Mouse (Mus musculus): ENCODE measurements around the gene Pus7l. TPM values are rescaled to one million over a fixed set of nuclear protein-coding genes. Genes with fewer than 3 reads are reported as not detected.

The Pus7l gene
- total and polyA plus RNA-seq, 2 experiments from 2014 or later: 2.7 to 8.0 TPM

DNA sequence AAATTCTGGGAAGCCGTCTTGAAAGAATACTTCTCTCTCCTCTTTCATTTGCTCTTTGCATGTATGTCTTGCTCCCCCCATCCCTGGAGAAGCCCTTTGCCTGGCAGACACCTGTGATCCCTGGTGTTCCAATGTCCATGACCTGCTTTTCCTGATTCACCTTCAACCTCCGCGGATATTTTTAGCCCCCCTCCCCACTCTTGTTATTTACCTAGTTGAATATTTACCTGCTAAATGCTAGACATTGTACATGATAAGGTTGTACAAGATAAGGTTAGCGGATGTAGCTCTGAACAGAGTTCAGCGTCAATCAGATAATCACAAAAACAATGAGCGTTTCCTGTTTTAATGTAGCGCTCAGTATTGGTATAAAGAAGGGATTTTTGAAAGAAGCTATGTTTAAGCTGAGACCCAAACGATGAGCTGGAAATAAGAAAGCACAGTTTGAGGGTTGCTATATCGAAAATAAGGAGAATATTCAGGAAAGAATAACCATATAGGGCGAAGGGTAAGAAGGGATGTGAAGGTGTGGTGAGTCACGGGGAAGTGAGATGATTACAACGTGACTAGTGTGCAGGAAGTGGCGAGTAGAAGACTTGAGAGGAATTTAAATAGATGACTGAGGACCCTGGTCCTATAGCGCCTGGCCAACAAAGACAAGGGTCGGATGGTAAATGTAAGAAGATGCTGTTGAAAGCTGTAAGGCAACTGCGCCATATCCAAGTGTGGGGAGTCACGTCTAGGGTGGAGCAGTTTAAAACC, 15.7 kb upstream of the Pus7l start:
- DNase-seq (ENCODE audit: low spot score): no peak
- WGBS: 58% methylated on average over 17 of the region's 17 CpGs
- ATAC-seq (ENCODE audit: insufficient read depth, low read depth): no peak

DNA sequence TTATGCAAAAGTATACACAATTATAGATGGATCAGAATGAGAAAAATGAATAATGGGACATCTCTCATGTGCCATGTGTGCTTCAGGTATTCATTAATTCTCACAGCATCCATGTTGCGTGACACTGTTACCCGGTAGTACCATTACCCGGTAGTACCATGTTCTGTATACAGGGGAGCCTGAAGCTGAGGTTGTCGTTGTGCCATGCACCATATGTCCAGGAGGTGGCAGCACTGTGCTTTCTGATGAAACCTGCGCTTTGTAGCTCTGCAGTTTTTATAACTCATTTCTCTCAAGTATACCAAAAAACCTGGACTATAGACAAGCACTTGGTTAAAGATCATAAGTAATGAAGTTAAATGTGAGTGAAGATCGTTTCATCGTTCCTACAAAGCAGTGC, 14.1 kb upstream of the Pus7l start:
- H3K27me3 ChIP-seq (ENCODE audit: control insufficient read depth, insufficient read depth, low read length): no peaks in the 10 kb centered on the region
- TF ChIP-seq EP300 (IDR thresholded peaks at IDR 0.05; ENCODE audit: low read depth): no peak
- peak; percentile 91 for TF ChIP-seq CTCF (IDR thresholded peaks at IDR 0.05; ENCODE audit: low read depth)
- DNase-seq (ENCODE audit: low spot score) (peak; percentile 68), ATAC-seq (ENCODE audit: insufficient read depth, low read depth) (peak; percentile 62; the same call in 1 of the 2 replicates)
- H3K4me2 ChIP-seq (ENCODE audit: low read depth, low read length): no peak overlapping the region
- no peaks in the 10 kb centered on the region for H3K36me3 ChIP-seq (replicated peaks; ENCODE audit: control insufficient read depth, insufficient read depth, low read length)
- no peak overlapping the region for H3K9ac ChIP-seq (replicated peaks; ENCODE audit: low read depth, low read length)
- H3K4me3 ChIP-seq (ENCODE audit: low read depth, low read length): no peak overlapping the region
- H3K27ac ChIP-seq (ENCODE audit: low read depth): no peak overlapping the region
- H3K4me1 ChIP-seq (ENCODE audit: control insufficient read depth, insufficient read depth): no peaks in the 10 kb centered on the region
- WGBS: 18% methylated on average over 7 of the region's 7 CpGs
- no peaks in the 10 kb centered on the region for H3K9me3 ChIP-seq (replicated peaks; ENCODE audit: control insufficient read depth, low read length)

More for the DNA sequence above, 15.7 kb upstream of the Pus7l start:
- H3K27me3 ChIP-seq (ENCODE audit: control insufficient read depth, insufficient read depth, low read length): no peaks in the 10 kb centered on the region
- TF ChIP-seq EP300 (IDR thresholded peaks at IDR 0.05; ENCODE audit: low read depth): no peak
- no peak for TF ChIP-seq CTCF (IDR thresholded peaks at IDR 0.05; ENCODE audit: low read depth)
- H3K4me1 ChIP-seq (ENCODE audit: control insufficient read depth, insufficient read depth): no peaks in the 10 kb centered on the region
- no peaks in the 10 kb centered on the region; the same call in 1 of the 2 replicates for H3K36me3 ChIP-seq (replicated peaks; ENCODE audit: control insufficient read depth, insufficient read depth, low read length)
- H3K4me3 ChIP-seq (ENCODE audit: low read depth, low read length): no peak overlapping the region
- no peaks in the 10 kb centered on the region for H3K9me3 ChIP-seq (replicated peaks; ENCODE audit: control insufficient read depth, low read length)
- H3K4me2 ChIP-seq (ENCODE audit: low read depth, low read length): no peak overlapping the region
- H3K27ac ChIP-seq (ENCODE audit: low read depth): no peak overlapping the region
- no peak overlapping the region for H3K9ac ChIP-seq (replicated peaks; ENCODE audit: low read depth, low read length)

DNA sequence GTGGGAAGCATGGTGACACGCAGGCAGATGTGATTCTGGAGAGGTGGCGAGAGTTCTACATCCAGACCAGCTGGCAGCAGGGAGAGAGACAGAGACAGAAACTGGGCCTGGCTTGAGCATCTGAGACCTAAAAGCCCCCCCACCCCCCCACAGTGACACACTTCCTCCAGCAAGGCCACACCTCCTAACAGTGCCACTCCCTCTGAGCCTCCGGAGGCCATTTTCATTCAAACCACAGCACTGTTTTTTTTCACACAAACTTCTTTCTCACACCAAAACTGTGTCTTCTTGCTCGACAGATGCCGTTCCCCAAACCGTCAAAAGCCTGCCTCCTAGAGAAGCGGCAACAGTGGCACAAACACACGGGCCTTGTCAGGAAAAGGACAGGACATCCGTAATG, 10.2 kb upstream of the Pus7l start:
- Histone ChIP-seq H3K27ac (ENCODE audit: low read depth) (no peak overlapping the region), H3K27me3 (ENCODE audit: control insufficient read depth, insufficient read depth, low read length) (no peaks in the 10 kb centered on the region), H3K4me3 (ENCODE audit: low read depth, low read length) (no peak overlapping the region), H3K4me2 (ENCODE audit: low read depth, low read length) (no peak overlapping the region), H3K4me1 (ENCODE audit: control insufficient read depth, insufficient read depth) (no peaks in the 10 kb centered on the region), H3K36me3 (replicated peaks; ENCODE audit: control insufficient read depth, insufficient read depth, low read length) (no peaks in the 10 kb centered on the region), H3K9ac (replicated peaks; ENCODE audit: low read depth, low read length) (no peak overlapping the region), H3K9me3 (replicated peaks; ENCODE audit: control insufficient read depth, low read length) (0 out of 2 replicates have a peak, but pooled peaks cover 6% of the 10 kb centered on the region)
- no peak for ATAC-seq (ENCODE audit: insufficient read depth, low read depth)
- TF ChIP-seq CTCF (IDR thresholded peaks at IDR 0.05; ENCODE audit: low read depth): no peak
- no peak for TF ChIP-seq EP300 (IDR thresholded peaks at IDR 0.05; ENCODE audit: low read depth)
- DNase-seq (ENCODE audit: low spot score): no peak
- WGBS: 89% methylated on average over 9 of the region's 9 CpGs

DNA sequence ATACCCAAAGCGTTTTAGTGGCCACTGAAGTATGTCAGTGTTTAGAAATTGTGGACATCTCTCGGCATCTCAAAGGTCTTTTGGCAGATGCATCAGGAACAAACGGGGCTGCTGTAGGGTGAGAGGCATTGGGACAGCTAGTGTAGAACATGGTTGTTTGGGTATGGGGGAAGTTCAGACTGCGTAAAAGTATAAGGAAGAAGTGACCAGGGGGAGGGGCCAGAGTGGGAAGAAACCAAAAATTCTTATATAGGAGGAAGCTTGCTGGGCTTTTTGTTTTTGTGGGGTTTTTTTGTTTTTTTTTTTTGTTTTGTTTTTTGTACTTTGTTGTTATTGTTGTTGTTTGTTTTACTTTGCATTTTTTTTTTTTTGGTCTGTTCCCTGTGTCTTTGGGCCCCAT, 1.5 kb upstream of the Pus7l start:
- Histone ChIP-seq H3K27ac (ENCODE audit: low read depth) (no peak overlapping the region), H3K36me3 (replicated peaks; ENCODE audit: control insufficient read depth, insufficient read depth, low read length) (no peaks in the 10 kb centered on the region), H3K4me2 (ENCODE audit: low read depth, low read length) (no peak overlapping the region), H3K27me3 (ENCODE audit: control insufficient read depth, insufficient read depth, low read length) (no peaks in the 10 kb centered on the region), H3K4me1 (ENCODE audit: control insufficient read depth, insufficient read depth) (peaks cover 5% of the 10 kb centered on the region; the same call in 1 of the 2 replicates), H3K9me3 (replicated peaks; ENCODE audit: control insufficient read depth, low read length) (0 out of 2 replicates have a peak, but pooled peaks cover 2% of the 10 kb centered on the region), H3K4me3 (ENCODE audit: low read depth, low read length) (no peak overlapping the region), H3K9ac (replicated peaks; ENCODE audit: low read depth, low read length) (no peak overlapping the region)
- no peak for DNase-seq (ENCODE audit: low spot score)
- WGBS: 86% methylated on average over 4 of the region's 4 CpGs
- TF ChIP-seq CTCF (IDR thresholded peaks at IDR 0.05; ENCODE audit: low read depth) (no peak), EP300 (IDR thresholded peaks at IDR 0.05; ENCODE audit: low read depth) (no peak)
- no peak for ATAC-seq (ENCODE audit: insufficient read depth, low read depth)

DNA sequence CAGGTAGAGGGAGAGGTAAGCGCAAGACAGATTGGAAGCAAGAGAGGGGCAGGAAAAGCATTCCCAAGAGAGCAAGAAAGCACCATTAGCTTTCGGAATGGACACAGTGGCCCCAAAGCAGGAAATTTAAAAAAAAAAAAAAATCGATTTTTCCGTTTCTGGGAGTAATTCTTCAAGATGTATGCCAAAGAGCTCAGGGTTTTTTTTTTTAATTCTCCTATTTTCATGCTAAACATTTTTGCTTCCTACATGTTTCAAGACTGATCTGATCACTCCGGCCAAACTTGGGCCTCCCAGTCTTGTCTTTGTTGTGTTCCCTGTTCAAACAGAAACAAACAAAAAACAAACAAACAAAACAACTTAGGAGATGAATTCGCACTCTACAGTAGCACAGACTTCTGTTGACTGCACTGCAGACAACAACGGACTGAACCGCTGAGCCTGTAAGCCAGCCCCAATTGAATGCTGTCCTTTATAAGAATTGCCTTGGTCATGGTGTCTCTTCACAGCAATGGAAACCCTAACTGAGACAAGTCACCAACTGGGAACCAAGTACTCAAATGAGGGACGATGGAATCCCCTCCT, 797 bp upstream of the Pus7l start:
- H3K9me3 ChIP-seq (replicated peaks; ENCODE audit: control insufficient read depth, low read length): no peaks in the 10 kb centered on the region
- ATAC-seq (ENCODE audit: insufficient read depth, low read depth) (no peak), DNase-seq (ENCODE audit: low spot score) (no peak)
- H3K9ac ChIP-seq (replicated peaks; ENCODE audit: low read depth, low read length): peak overlapping the region; percentile 68; the same call in 1 of the 2 replicates
- peaks cover 5% of the 10 kb centered on the region; the same call in 1 of the 2 replicates for H3K4me1 ChIP-seq (ENCODE audit: control insufficient read depth, insufficient read depth)
- peak overlapping the region; percentile 74 for H3K4me2 ChIP-seq (ENCODE audit: low read depth, low read length)
- H3K27me3 ChIP-seq (ENCODE audit: control insufficient read depth, insufficient read depth, low read length): no peaks in the 10 kb centered on the region
- 43% methylated on average over 9 of the region's 9 CpGs for WGBS
- TF ChIP-seq EP300 (IDR thresholded peaks at IDR 0.05; ENCODE audit: low read depth) (no peak), CTCF (IDR thresholded peaks at IDR 0.05; ENCODE audit: low read depth) (no peak)
- no peaks in the 10 kb centered on the region for H3K36me3 ChIP-seq (replicated peaks; ENCODE audit: control insufficient read depth, insufficient read depth, low read length)
- H3K4me3 ChIP-seq (ENCODE audit: low read depth, low read length): peak overlapping the region; percentile 84
- H3K27ac ChIP-seq (ENCODE audit: low read depth): peak overlapping the region; percentile 68
